8 mouse cellular contexts compared by ENCODE assay signal in the genomic region with DNA sequence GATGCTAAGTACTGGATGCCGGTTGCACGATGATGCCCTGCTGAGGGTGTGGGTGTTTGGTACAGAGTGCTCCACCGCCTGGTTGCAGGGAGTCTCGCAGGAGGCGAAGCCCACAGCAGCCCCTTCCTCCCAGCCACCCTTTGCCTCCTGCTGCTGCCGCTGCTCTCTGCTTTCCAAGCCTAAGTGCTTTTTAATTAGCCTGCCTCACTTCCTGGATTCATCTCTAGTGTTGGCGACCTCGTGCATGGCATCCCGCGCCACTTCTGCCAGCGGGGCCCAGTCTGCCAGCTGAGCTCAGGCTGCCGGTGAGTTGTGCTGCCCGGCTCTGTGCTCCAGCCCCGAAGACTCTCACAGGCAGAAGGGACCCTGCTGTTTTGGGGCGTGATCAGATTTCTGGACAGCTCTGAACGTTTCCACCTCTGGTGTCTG.
A peak's percentile ranks its signal among the peaks of the same experiment; 100 is the strongest.
DNase-seq lines count a peak whose midpoint lies in the region; ATAC-seq and TF ChIP-seq lines count a peak whose summit lies in the region.

No protein-coding gene starts in this region.

- no peak for TF ChIP-seq EP300 in ES-Bruce4 (IDR thresholded peaks at IDR 0.05; ENCODE audit: insufficient read depth, low read depth, low read length)

- H3K4me1 ChIP-seq in ES-Bruce4 (ENCODE audit: control insufficient read depth, insufficient read depth, low read length): no peaks in the 10 kb centered on the region
- peaks cover 12% of the 10 kb centered on the region for H3K4me1 ChIP-seq in forebrain, embryonic 10.5 days
- peaks cover 14% of the 10 kb centered on the region for H3K4me1 ChIP-seq in hindbrain, embryonic 13.5 days (replicated peaks)
- H3K4me1 ChIP-seq in limb, embryonic 15.5 days: peaks cover 6% of the 10 kb centered on the region

- peak; percentile 37 for TF ChIP-seq CTCF in ES-Bruce4 (IDR thresholded peaks at IDR 0.05; ENCODE audit: low read depth, low read length)

- no peak for TF ChIP-seq POLR2A in ES-Bruce4 (IDR thresholded peaks at IDR 0.05; ENCODE audit: insufficient read depth, low read length)

- DNase-seq in adrenal gland, postnatal 25 days: peak; percentile 9
- no peak for DNase-seq in adrenal gland, postnatal 4 days (ENCODE audit: low spot score in 2 of 2)
- DNase-seq in forebrain, embryonic 10.5 days (ENCODE audit: extremely low spot score, low spot score): peak; percentile 36
- peak; percentile 9 for DNase-seq in retina, postnatal 7 days (ENCODE audit: low read depth, low spot score)
- DNase-seq in adipocyte (ENCODE audit: low spot score): no peak

- peak overlapping the region; percentile 41 for H3K4me2 ChIP-seq in hindbrain, embryonic 13.5 days
- H3K4me2 ChIP-seq in limb, embryonic 15.5 days: peak overlapping the region; percentile 53

- no peak overlapping the region for H3K27ac ChIP-seq in ES-Bruce4 (ENCODE audit: insufficient read depth, low read length)
- H3K27ac ChIP-seq in forebrain, embryonic 10.5 days: peak overlapping the region; percentile 56; the same call in 1 of the 2 replicates
- peak overlapping the region; percentile 72 for H3K27ac ChIP-seq in hindbrain, embryonic 13.5 days
- no peak overlapping the region for H3K27ac ChIP-seq in limb, embryonic 15.5 days

- peak; percentile 86 for ATAC-seq in hindbrain, embryonic 13.5 days (ENCODE audit: low FRiP score)
- ATAC-seq in limb, embryonic 15.5 days (ENCODE audit: insufficient number of reproducible peaks, low FRiP score, low TSS enrichment, low read depth): no peak

- H3K9ac ChIP-seq in ES-Bruce4 (ENCODE audit: low read depth, poor library complexity, severe bottlenecking): no peak overlapping the region
- H3K9ac ChIP-seq in hindbrain, embryonic 13.5 days: 0 out of 2 replicates have a peak overlapping the region, but pooled peaks have one; percentile 26
- H3K9ac ChIP-seq in limb, embryonic 15.5 days: no peak overlapping the region

- peak overlapping the region; percentile 24 for H3K4me3 ChIP-seq in ES-Bruce4 (ENCODE audit: low read depth, low read length)
- peak overlapping the region; percentile 48 for H3K4me3 ChIP-seq in forebrain, embryonic 10.5 days
- peak overlapping the region; percentile 17 for H3K4me3 ChIP-seq in hindbrain, embryonic 13.5 days
- peak overlapping the region; percentile 30 for H3K4me3 ChIP-seq in limb, embryonic 15.5 days

- H3K36me3 ChIP-seq in ES-Bruce4 (ENCODE audit: control insufficient read depth, insufficient read depth, low read length, poor library complexity, severe bottlenecking): no peaks in the 10 kb centered on the region
- H3K36me3 ChIP-seq in forebrain, embryonic 10.5 days (replicated peaks): no peaks in the 10 kb centered on the region
- no peaks in the 10 kb centered on the region for H3K36me3 ChIP-seq in hindbrain, embryonic 13.5 days
- H3K36me3 ChIP-seq in limb, embryonic 15.5 days: no peaks in the 10 kb centered on the region

- H3K27me3 ChIP-seq in ES-Bruce4 (ENCODE audit: control insufficient read depth, insufficient read depth, low read length, poor library complexity, severe bottlenecking): no peaks in the 10 kb centered on the region
- 0 out of 2 replicates have a peak, but pooled peaks cover 8% of the 10 kb centered on the region for H3K27me3 ChIP-seq in forebrain, embryonic 10.5 days (ENCODE audit: poor library complexity, severe bottlenecking)
- 0 out of 2 replicates have a peak, but pooled peaks cover 2% of the 10 kb centered on the region for H3K27me3 ChIP-seq in hindbrain, embryonic 13.5 days
- H3K27me3 ChIP-seq in limb, embryonic 15.5 days: no peaks in the 10 kb centered on the region

- H3K9me3 ChIP-seq in ES-Bruce4 (replicated peaks; ENCODE audit: control insufficient read depth, insufficient read depth, low read length, poor library complexity, severe bottlenecking): peaks cover 8% of the 10 kb centered on the region; the same call in 1 of the 2 replicates
- H3K9me3 ChIP-seq in forebrain, embryonic 10.5 days: no peaks in the 10 kb centered on the region; the same call in 1 of the 2 replicates
- H3K9me3 ChIP-seq in hindbrain, embryonic 13.5 days: no peaks in the 10 kb centered on the region
- no peaks in the 10 kb centered on the region for H3K9me3 ChIP-seq in limb, embryonic 15.5 days

- 3% methylated on average over 16 of the region's 16 CpGs for WGBS in forebrain, embryonic 10.5 days
- WGBS in hindbrain, embryonic 13.5 days: 4% methylated on average over 16 of the region's 16 CpGs
- 4% methylated on average over 16 of the region's 16 CpGs for WGBS in limb, embryonic 15.5 days

Comparison
In these comparisons a context has a peak if more than half of its experiments do, and no peak if none do; other contexts are left out.
1. DNase-seq: peak in adrenal gland, postnatal 25 days (single experiment), forebrain, embryonic 10.5 days (single experiment) and retina, postnatal 7 days (single experiment); none in adrenal gland, postnatal 4 days (0 of 2) and adipocyte (single experiment).
2. H3K27ac ChIP-seq: peak in forebrain, embryonic 10.5 days (single experiment) and hindbrain, embryonic 13.5 days (single experiment); none in ES-Bruce4 (single experiment) and limb, embryonic 15.5 days (single experiment).
3. Peak in every context shown above with its lines, with median percentiles within 50 percentile points of each other: H3K4me3 ChIP-seq.